Mouse (Mus musculus): ENCODE results near the gene Rufy1. TPM values are rescaled to one million over a fixed set of nuclear protein-coding genes. Genes with fewer than 3 reads are reported as not detected.

Rufy1 gene
- polyA plus RNA-seq, 1 experiment = 13.9 TPM

- Histone ChIP-seq H3K4me3 (no peak overlapping the region), H3K79me2 (ENCODE audit: control insufficient read depth, insufficient read depth) (no peaks in the 10 kb centered on the region), H3K36me3 (ENCODE audit: control insufficient read depth, insufficient read depth) (peaks cover 12% of the 10 kb centered on the region), H3K27me3 (ENCODE audit: control insufficient read depth, insufficient read depth, insufficient read length) (no peaks in the 10 kb centered on the region), H3ac (ENCODE audit: control insufficient read depth, insufficient read length) (no peak overlapping the region), H3K4me2 (ENCODE audit: low read depth) (no peak overlapping the region)
- TF ChIP-seq USF1 (IDR thresholded peaks at IDR 0.05; ENCODE audit: low read depth) (no peak), REST (IDR thresholded peaks at IDR 0.05; ENCODE audit: insufficient read depth, insufficient read length) (no peak), E2F4 (IDR thresholded peaks at IDR 0.05; ENCODE audit: insufficient read depth) (no peak), POLR2AphosphoS2 (IDR thresholded peaks at IDR 0.05; ENCODE audit: insufficient read length, low read depth) (no peak), TCF3 (IDR thresholded peaks at IDR 0.05; ENCODE audit: insufficient read length, low read depth) (no peak), MYOD1 (IDR thresholded peaks at IDR 0.05; ENCODE audit: control insufficient read depth in 1 of 3, insufficient read length in 2 of 3, low read depth in 2 of 3) (no peak), MAX (IDR thresholded peaks at IDR 0.05; ENCODE audit: low read depth) (no peak), SRF (IDR thresholded peaks at IDR 0.05; ENCODE audit: control insufficient read depth, insufficient read length, low read depth) (no peak), TCF12 (IDR thresholded peaks at IDR 0.05; ENCODE audit: insufficient read depth, poor library complexity, severe bottlenecking) (no peak), MYOG (IDR thresholded peaks at IDR 0.05; ENCODE audit: control insufficient read depth in 1 of 3, insufficient read depth in 1 of 3, insufficient read length in 2 of 3, low read depth in 2 of 3) (no peak), POLR2A (IDR thresholded peaks at IDR 0.05; ENCODE audit: insufficient read length, low read depth) (no peak), CEBPB (IDR thresholded peaks at IDR 0.05; ENCODE audit: insufficient read depth, poor library complexity, severe bottlenecking) (no peak)
These were observed 32.1 kb downstream of the Rufy1 start for GRCm38 (mm10) chr11:50398803-50399202.

GRCm38 (mm10) chr11:50397316-50397715, 33.6 kb downstream of the Rufy1 start:
- peaks cover 12% of the 10 kb centered on the region for H3K36me3 ChIP-seq (ENCODE audit: control insufficient read depth, insufficient read depth)
- no peak overlapping the region for H3K4me2 ChIP-seq (ENCODE audit: low read depth)
- H3ac ChIP-seq (ENCODE audit: control insufficient read depth, insufficient read length) = no peak overlapping the region
- no peaks in the 10 kb centered on the region for H3K79me2 ChIP-seq (ENCODE audit: control insufficient read depth, insufficient read depth)
- no peak overlapping the region for H3K4me3 ChIP-seq
- TF ChIP-seq SRF (IDR thresholded peaks at IDR 0.05; ENCODE audit: control insufficient read depth, insufficient read length, low read depth) (no peak), MYOG (IDR thresholded peaks at IDR 0.05; ENCODE audit: control insufficient read depth in 1 of 3, insufficient read depth in 1 of 3, insufficient read length in 2 of 3, low read depth in 2 of 3) (no peak), POLR2AphosphoS2 (IDR thresholded peaks at IDR 0.05; ENCODE audit: insufficient read length, low read depth) (no peak), CEBPB (IDR thresholded peaks at IDR 0.05; ENCODE audit: insufficient read depth, poor library complexity, severe bottlenecking) (no peak), MAX (IDR thresholded peaks at IDR 0.05; ENCODE audit: low read depth) (no peak)
- no peaks in the 10 kb centered on the region for H3K27me3 ChIP-seq (ENCODE audit: control insufficient read depth, insufficient read depth, insufficient read length)

- TF ChIP-seq POLR2A (IDR thresholded peaks at IDR 0.05; ENCODE audit: insufficient read length, low read depth) (no peak), MYOG (IDR thresholded peaks at IDR 0.05; ENCODE audit: control insufficient read depth in 1 of 3, insufficient read depth in 1 of 3, insufficient read length in 2 of 3, low read depth in 2 of 3) (no peak), MYOD1 (IDR thresholded peaks at IDR 0.05; ENCODE audit: control insufficient read depth in 1 of 3, insufficient read length in 2 of 3, low read depth in 2 of 3) (no peak), USF1 (IDR thresholded peaks at IDR 0.05; ENCODE audit: low read depth) (no peak), TCF3 (IDR thresholded peaks at IDR 0.05; ENCODE audit: insufficient read length, low read depth) (no peak), MAX (IDR thresholded peaks at IDR 0.05; ENCODE audit: low read depth) (no peak), CEBPB (IDR thresholded peaks at IDR 0.05; ENCODE audit: insufficient read depth, poor library complexity, severe bottlenecking) (no peak), REST (IDR thresholded peaks at IDR 0.05; ENCODE audit: insufficient read depth, insufficient read length) (no peak), E2F4 (IDR thresholded peaks at IDR 0.05; ENCODE audit: insufficient read depth) (no peak), TCF12 (IDR thresholded peaks at IDR 0.05; ENCODE audit: insufficient read depth, poor library complexity, severe bottlenecking) (no peak), SRF (IDR thresholded peaks at IDR 0.05; ENCODE audit: control insufficient read depth, insufficient read length, low read depth) (no peak), POLR2AphosphoS2 (IDR thresholded peaks at IDR 0.05; ENCODE audit: insufficient read length, low read depth) (no peak)
- H3ac ChIP-seq (ENCODE audit: control insufficient read depth, insufficient read length) = no peak overlapping the region
- no peaks in the 10 kb centered on the region for H3K79me2 ChIP-seq (ENCODE audit: control insufficient read depth, insufficient read depth)
- peaks cover 12% of the 10 kb centered on the region for H3K36me3 ChIP-seq (ENCODE audit: control insufficient read depth, insufficient read depth)
- H3K27me3 ChIP-seq (ENCODE audit: control insufficient read depth, insufficient read depth, insufficient read length) = no peaks in the 10 kb centered on the region
- H3K4me3 ChIP-seq = no peak overlapping the region
- H3K4me2 ChIP-seq (ENCODE audit: low read depth) = no peak overlapping the region
These were observed 34.1 kb downstream of the Rufy1 start for GRCm38 (mm10) chr11:50396766-50397307.

- Histone ChIP-seq H3K4me3 (no peak overlapping the region), H3K27me3 (ENCODE audit: control insufficient read depth, insufficient read depth, insufficient read length) (no peaks in the 10 kb centered on the region), H3ac (ENCODE audit: control insufficient read depth, insufficient read length) (no peak overlapping the region), H3K4me2 (ENCODE audit: low read depth) (no peak overlapping the region), H3K79me2 (ENCODE audit: control insufficient read depth, insufficient read depth) (no peaks in the 10 kb centered on the region), H3K36me3 (ENCODE audit: control insufficient read depth, insufficient read depth) (peaks cover 5% of the 10 kb centered on the region)
- TF ChIP-seq CEBPB (IDR thresholded peaks at IDR 0.05; ENCODE audit: insufficient read depth, poor library complexity, severe bottlenecking) (no peak), USF1 (IDR thresholded peaks at IDR 0.05; ENCODE audit: low read depth) (no peak), REST (IDR thresholded peaks at IDR 0.05; ENCODE audit: insufficient read depth, insufficient read length) (no peak), MYOG (IDR thresholded peaks at IDR 0.05; ENCODE audit: control insufficient read depth in 1 of 3, insufficient read depth in 1 of 3, insufficient read length in 2 of 3, low read depth in 2 of 3) (no peak), E2F4 (IDR thresholded peaks at IDR 0.05; ENCODE audit: insufficient read depth) (no peak), POLR2A (IDR thresholded peaks at IDR 0.05; ENCODE audit: insufficient read length, low read depth) (no peak), TCF3 (IDR thresholded peaks at IDR 0.05; ENCODE audit: insufficient read length, low read depth) (no peak), TCF12 (IDR thresholded peaks at IDR 0.05; ENCODE audit: insufficient read depth, poor library complexity, severe bottlenecking) (no peak), SRF (IDR thresholded peaks at IDR 0.05; ENCODE audit: control insufficient read depth, insufficient read length, low read depth) (no peak), MYOD1 (IDR thresholded peaks at IDR 0.05; ENCODE audit: control insufficient read depth in 1 of 3, insufficient read length in 2 of 3, low read depth in 2 of 3) (no peak)
These were observed 36.2 kb downstream of the Rufy1 start for GRCm38 (mm10) chr11:50394731-50395130.

Measured in myocyte (in vitro differentiated cells).